Mouse (Mus musculus): ENCODE measurements around the gene Scnn1b.

Scnn1b gene

GRCm38 (mm10) chr7:121864858-121865585, at the start of gene Scnn1b:
Gene Scnn1b (plus strand): TSS chr7:121865038.
- peak; percentile 89 for DNase-seq

- DNase-seq, result no peak
Measured at GRCm38 (mm10) chr7:121821632-121822031, 43.2 kb upstream of the Scnn1b start.

GRCm38 (mm10) chr7:121828481-121828880, 36.4 kb upstream of the Scnn1b start:
- DNase-seq, result no peak

- DNase-seq, result no peak
Measured at GRCm38 (mm10) chr7:121835392-121835791, 29.4 kb upstream of the Scnn1b start.

- no peak for DNase-seq
Measured at GRCm38 (mm10) chr7:121836827-121837226, 28.0 kb upstream of the Scnn1b start.

- peak; percentile 95 for DNase-seq
Measured at GRCm38 (mm10) chr7:121840810-121841209, 24.0 kb upstream of the Scnn1b start.

GRCm38 (mm10) chr7:121842234-121842633, 22.6 kb upstream of the Scnn1b start:
- no peak for DNase-seq

GRCm38 (mm10) chr7:121845964-121846363, 18.9 kb upstream of the Scnn1b start:
- DNase-seq, result no peak

- no peak for DNase-seq
Measured at GRCm38 (mm10) chr7:121848537-121849168, 16.2 kb upstream of the Scnn1b start.

GRCm38 (mm10) chr7:121857177-121857884, 7.5 kb upstream of the Scnn1b start:
- no peak for DNase-seq

GRCm38 (mm10) chr7:121858939-121859338, 5.9 kb upstream of the Scnn1b start:
- no peak for DNase-seq

GRCm38 (mm10) chr7:121871631-121872030, 6.8 kb downstream of the Scnn1b start:
- DNase-seq, result no peak

- no peak for DNase-seq
Measured at GRCm38 (mm10) chr7:121873998-121874397, 9.2 kb downstream of the Scnn1b start.

- DNase-seq, result no peak
Measured at GRCm38 (mm10) chr7:121874784-121875183, 9.9 kb downstream of the Scnn1b start.

- DNase-seq, result no peak
Measured at GRCm38 (mm10) chr7:121880246-121880645, 15.4 kb downstream of the Scnn1b start.

GRCm38 (mm10) chr7:121890636-121891360, 26.0 kb downstream of the Scnn1b start:
- no peak for DNase-seq

GRCm38 (mm10) chr7:121896689-121897088, 31.9 kb downstream of the Scnn1b start:
- no peak for DNase-seq

- DNase-seq, result no peak
Measured at GRCm38 (mm10) chr7:121899311-121899710, 34.5 kb downstream of the Scnn1b start.

- no peak for DNase-seq
Measured at GRCm38 (mm10) chr7:121899940-121900339, 35.1 kb downstream of the Scnn1b start.

GRCm38 (mm10) chr7:121902757-121903411, 38.0 kb downstream of the Scnn1b start:
- no peak for DNase-seq

GRCm38 (mm10) chr7:121906879-121907278, 42.0 kb downstream of the Scnn1b start:
- DNase-seq, result no peak

GRCm38 (mm10) chr7:121912250-121912649, 47.4 kb downstream of the Scnn1b start:
- DNase-seq, result peak; percentile 80

GRCm38 (mm10) chr7:121913944-121914343, 49.1 kb downstream of the Scnn1b start:
- no peak for DNase-seq
